9 mouse cellular contexts compared by ENCODE assay signal in the genomic region with DNA sequence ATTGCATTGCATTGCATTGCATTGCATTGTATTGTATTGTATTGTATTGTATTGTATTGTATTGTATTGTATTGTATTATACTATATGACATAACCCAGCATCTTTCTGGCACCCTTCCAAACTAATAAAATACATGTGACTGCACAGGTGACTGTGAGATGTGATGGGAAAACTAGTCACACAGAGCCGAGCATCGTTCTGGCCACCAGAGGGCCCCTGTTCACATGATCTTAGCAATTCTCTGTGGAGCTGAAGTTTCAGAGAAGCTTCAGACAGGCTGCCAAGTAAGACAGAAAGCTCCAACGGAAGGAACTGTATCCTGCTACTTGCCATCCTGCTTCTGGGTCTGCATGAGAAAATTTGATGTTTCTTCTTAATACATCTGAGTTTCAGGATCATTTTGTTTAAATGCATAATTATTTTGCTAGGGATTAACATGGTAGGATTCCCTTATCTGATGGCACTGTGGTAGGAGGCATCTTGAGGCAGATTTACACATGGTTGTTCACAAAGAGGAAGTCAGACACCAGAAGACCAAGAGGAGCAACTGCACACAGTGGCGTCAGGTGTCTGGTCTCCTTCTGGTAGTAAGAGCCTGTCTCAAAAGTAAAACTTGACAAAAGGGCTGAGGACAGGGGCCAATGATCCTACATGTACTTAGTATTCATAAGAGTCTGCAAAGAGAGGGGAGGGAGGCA.
DNase-seq lines count a peak whose midpoint lies in the region; ATAC-seq and TF ChIP-seq lines count a peak whose summit lies in the region.
"Had no signal": no experiment of that assay in that cellular context is flagged by ENCODE, and none has a peak within 500 bp of the region (broad histone marks: within the 10 kb centered on the region; RNA-seq: fewer than 3 reads in every experiment).

No protein-coding gene starts in this region.

- no peaks in the 10 kb centered on the region for H3K27me3 ChIP-seq in embryonic facial prominence, embryonic 10.5 days (replicated peaks; ENCODE audit: low read depth, poor library complexity, severe bottlenecking)

- peak; percentile 31 to 34 for DNase-seq in layer of hippocampus, adult 2 months (ENCODE audit: low spot score in 2 of 2)
- no peak for DNase-seq in layer of hippocampus, adult 9-11 months
- DNase-seq in ZHBTc4 (ENCODE audit: low read depth, low spot score) = peak; percentile 53
- DNase-seq in embryonic facial prominence, embryonic 10.5 days (ENCODE audit: low spot score) = peak; percentile 57
- DNase-seq in kidney, adult 9 months = peak; percentile 49
- DNase-seq in lung, postnatal 14 days = peak; percentile 40
- peak; percentile 60 for DNase-seq in testis, postnatal 10 days (ENCODE audit: low spot score)

- no peak overlapping the region for H3K27ac ChIP-seq in layer of hippocampus, adult 2 months
- H3K27ac ChIP-seq in embryonic facial prominence, embryonic 10.5 days (replicated peaks) = no peak overlapping the region
- H3K27ac ChIP-seq: embryonic facial prominence, embryonic 13.5 days had no signal

- H3K4me1 ChIP-seq in embryonic facial prominence, embryonic 10.5 days = peaks cover 13% of the 10 kb centered on the region; the same call in 1 of the 2 replicates

- H3K9me3 ChIP-seq in embryonic facial prominence, embryonic 10.5 days = no peaks in the 10 kb centered on the region
- H3K9me3 ChIP-seq: embryonic facial prominence, embryonic 13.5 days had no signal

- peak; percentile 80 for TF ChIP-seq CTCF in layer of hippocampus, adult 2 months (conservative IDR thresholded peaks at IDR 0.05)

- ATAC-seq in megakaryocyte, adult 5-6 weeks (ENCODE audit: poor library complexity, severe bottlenecking) = no peak

- no peak overlapping the region for H3K4me3 ChIP-seq in layer of hippocampus, adult 2 months
- H3K4me3 ChIP-seq in embryonic facial prominence, embryonic 10.5 days = no peak overlapping the region
- H3K4me3 ChIP-seq: embryonic facial prominence, embryonic 13.5 days had no signal

- no peaks in the 10 kb centered on the region for H3K36me3 ChIP-seq in embryonic facial prominence, embryonic 10.5 days (replicated peaks)
- H3K36me3 ChIP-seq: embryonic facial prominence, embryonic 13.5 days had no signal

- 29% methylated on average over 4 of the region's 4 CpGs for WGBS in embryonic facial prominence, embryonic 10.5 days
